Comparison of ENCODE assay signal across 13 mouse cellular contexts in the genomic region with DNA sequence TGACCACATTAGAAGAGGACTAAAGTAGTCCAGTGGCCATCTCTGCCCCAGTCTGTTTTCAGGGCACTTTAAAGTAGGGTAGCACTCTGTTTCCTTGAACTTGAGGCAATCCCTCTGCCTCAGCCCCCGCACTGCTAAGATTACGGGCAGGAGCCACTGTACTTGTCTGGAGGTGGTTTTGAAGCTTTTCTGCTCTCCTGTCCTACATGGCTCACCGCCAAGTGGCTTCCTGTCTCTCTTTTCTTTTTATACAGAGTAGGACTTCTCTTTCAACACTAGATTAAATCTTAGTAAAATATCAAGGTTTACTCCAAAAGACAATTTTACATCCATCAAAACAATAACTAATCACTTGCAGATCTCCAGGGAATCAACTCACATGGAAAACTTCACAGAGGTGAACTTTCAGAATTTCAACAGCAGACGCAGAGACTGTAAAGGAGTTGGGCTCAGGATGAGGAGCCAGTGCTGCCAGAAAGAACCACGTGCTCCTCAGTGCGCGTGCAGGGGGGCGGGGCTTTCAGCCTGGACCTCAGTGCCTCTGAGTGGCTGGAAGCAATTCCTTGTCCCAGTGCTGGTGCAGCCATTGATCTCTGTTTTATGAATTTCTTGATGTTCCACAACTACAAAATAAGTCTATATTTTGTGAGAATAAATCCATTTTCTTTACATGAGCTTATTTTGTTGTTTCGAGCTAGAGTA. TPM values are rescaled to one million over a fixed set of nuclear protein-coding genes. Genes with fewer than 3 reads are reported as not detected.
A peak's percentile ranks its signal among the peaks of the same experiment; 100 is the strongest.
DNase-seq lines count a peak whose midpoint lies in the region; ATAC-seq and TF ChIP-seq lines count a peak whose summit lies in the region.
"Had no signal": no experiment of that assay in that cellular context is flagged by ENCODE, and none has a peak within 500 bp of the region (broad histone marks: within the 10 kb centered on the region; RNA-seq: fewer than 3 reads in every experiment).

No protein-coding gene starts in this region.

- no peak overlapping the region for H3K9ac ChIP-seq in intestine, embryonic 15.5 days
- H3K9ac ChIP-seq: midbrain, embryonic 13.5 days had no signal

- H3K4me2 ChIP-seq in intestine, embryonic 15.5 days (replicated peaks) = no peak overlapping the region
- H3K4me2 ChIP-seq: midbrain, embryonic 13.5 days had no signal

- TF ChIP-seq POLR2A in kidney, adult 2 months (IDR thresholded peaks at IDR 0.05; ENCODE audit: low read depth, low read length) = no peak

- ATAC-seq in megakaryocyte progenitor cell, adult 5-6 weeks (replicated peaks; ENCODE audit: poor library complexity) = no peak; the same call in 1 of the 2 replicates
- no peak for ATAC-seq in intestine, embryonic 15.5 days
- ATAC-seq: midbrain, embryonic 13.5 days had no signal

- no peaks in the 10 kb centered on the region for H3K4me1 ChIP-seq in kidney, adult 2 months (ENCODE audit: control insufficient read depth, insufficient read depth, low read length)
- no peaks in the 10 kb centered on the region for H3K4me1 ChIP-seq in intestine, embryonic 15.5 days (replicated peaks)
- H3K4me1 ChIP-seq: midbrain, embryonic 13.5 days had no signal

- no peak overlapping the region for H3K4me3 ChIP-seq in kidney, adult 2 months (ENCODE audit: insufficient read depth, low read depth, low read length)
- H3K4me3 ChIP-seq in intestine, embryonic 15.5 days (replicated peaks) = no peak overlapping the region
- H3K4me3 ChIP-seq: midbrain, embryonic 13.5 days had no signal

- WGBS in kidney, adult 2 months = 64% methylated on average over 9 of the region's 9 CpGs
- 63% methylated on average over 9 of the region's 9 CpGs for WGBS in intestine, embryonic 15.5 days

- DNase-seq in kidney, adult 2 months = peak; percentile 5
- no peak for DNase-seq in kidney, adult 8-10 months
- DNase-seq in thymus, postnatal 14 days = peak; percentile 19
- DNase-seq in thymus, postnatal 10 days (ENCODE audit: low spot score in 2 of 2) = no peak
- peak; percentile 41 for DNase-seq in adipocyte (ENCODE audit: low spot score)
- DNase-seq: cerebellum, postnatal 36 days; lung, adult 2 months had no signal

- no peak overlapping the region for H3K27ac ChIP-seq in kidney, adult 2 months (ENCODE audit: insufficient read depth, low read depth, low read length)
- H3K27ac ChIP-seq in intestine, embryonic 15.5 days = no peak overlapping the region
- H3K27ac ChIP-seq: midbrain, embryonic 13.5 days had no signal

- H3K27me3 ChIP-seq in kidney, adult 2 months (replicated peaks; ENCODE audit: control insufficient read depth, insufficient read depth, low read length) = no peaks in the 10 kb centered on the region
- H3K27me3 ChIP-seq in intestine, embryonic 15.5 days (replicated peaks) = no peaks in the 10 kb centered on the region
- H3K27me3 ChIP-seq: midbrain, embryonic 13.5 days had no signal

- TF ChIP-seq CTCF in kidney, adult 2 months (conservative IDR thresholded peaks at IDR 0.05; ENCODE audit: insufficient read depth, insufficient read length, low read depth, low read length) = no peak

- no peaks in the 10 kb centered on the region for H3K36me3 ChIP-seq in kidney, adult 2 months (ENCODE audit: control insufficient read depth, insufficient read depth, low read length)
- no peaks in the 10 kb centered on the region for H3K36me3 ChIP-seq in intestine, embryonic 15.5 days
- H3K36me3 ChIP-seq: midbrain, embryonic 13.5 days had no signal

- no peaks in the 10 kb centered on the region for H3K9me3 ChIP-seq in intestine, embryonic 15.5 days
- H3K9me3 ChIP-seq: midbrain, embryonic 13.5 days had no signal

RNA-seq across cellular contexts. Expression of gene Akr1b7, which starts 29.6 kb away (rescaled TPM):
- polyA plus RNA-seq in kidney, adult 2 months (2012; rRNA removed) = 3.2 and 4.0 TPM in 2 replicates
- 0.22 TPM in 1 of 2 replicates, not detected in the other for total RNA-seq in megakaryocyte progenitor cell, adult 5-6 weeks (2015)
- total RNA-seq in megakaryocyte progenitor cell, adult 5-6 weeks (2017) = not detected in 2 replicates
- 2.5 and 43.7 TPM in 2 replicates for polyA plus RNA-seq in intestine, embryonic 15.5 days (2015; fragmentation: Nextera tagmentation; extraction: Ambion mirVana)
- total RNA-seq: heart, adult 18-20 months; heart, postnatal 25 days had no signal
- polyA plus RNA-seq: midbrain, embryonic 13.5 days; neural tube, embryonic 11.5 days had no signal

RNA-seq across cellular contexts. Expression of gene Bpgm, which starts 34.3 kb away (rescaled TPM):
- polyA plus RNA-seq in kidney, adult 2 months (2012; rRNA removed) = 24.4 and 32.4 TPM in 2 replicates
- total RNA-seq in megakaryocyte progenitor cell, adult 5-6 weeks (2015) = 4.2 and 4.7 TPM in 2 replicates
- total RNA-seq in megakaryocyte progenitor cell, adult 5-6 weeks (2017) = 16.9 and 18.4 TPM in 2 replicates
- polyA plus RNA-seq in intestine, embryonic 15.5 days (2015; fragmentation: Nextera tagmentation; extraction: Ambion mirVana) = 40.4 and 49.7 TPM in 2 replicates

RNA-seq across cellular contexts. Expression of gene Akr1b10, which starts 57.7 kb away (rescaled TPM):
- polyA plus RNA-seq in kidney, adult 2 months (2012; rRNA removed) = 40.1 and 42.2 TPM in 2 replicates
- 43.5 and 53.8 TPM in 2 replicates for total RNA-seq in megakaryocyte progenitor cell, adult 5-6 weeks (2015)
- total RNA-seq in megakaryocyte progenitor cell, adult 5-6 weeks (2017) = 29.7 and 41.0 TPM in 2 replicates
- polyA plus RNA-seq in intestine, embryonic 15.5 days (2015; fragmentation: Nextera tagmentation; extraction: Ambion mirVana) = 14.5 and 15.4 TPM in 2 replicates

Comparison
In these comparisons a context has a peak if more than half of its experiments do, and no peak if none do; other contexts are left out.
1. DNase-seq: peak in kidney, adult 2 months (single experiment), thymus, postnatal 14 days (single experiment) and adipocyte (single experiment); none in kidney, adult 8-10 months (0 of 2) and thymus, postnatal 10 days (0 of 2).